Mouse (Mus musculus) brown adipose tissue, adult 24 weeks (tissue): ENCODE results near the gene Prpf40a. TPM values are rescaled to one million over a fixed set of nuclear protein-coding genes. Genes with fewer than 3 reads are reported as not detected.

ENCODE experiments used
- H3K27ac ChIP-seq: fragments of 200-500 bp; replicated peaks from 2 replicates; pipeline ENCODE4 v1.5.1; 2012; ENCODE audit warnings: low read depth, mild to moderate bottlenecking, low read length
- H3K4me1 ChIP-seq: fragments of 200-500 bp; 2 replicates; pipeline ENCODE4 v1.6.1; 2012; ENCODE audit warnings: low read length, mixed read lengths; ENCODE audit not compliant: control insufficient read depth, insufficient read depth, insufficient read length
- H3K4me3 ChIP-seq: fragments of 200-500 bp; 2 replicates; pipeline ENCODE4 v1.5.1; 2012; ENCODE audit warnings: low read depth, mild to moderate bottlenecking, low read length, moderate library complexity; ENCODE audit not compliant: insufficient read depth
- polyA plus RNA-seq: library from polyadenylated mRNA; stranded (reverse); fragments of >200 nt; gene quantifications from 2 replicates; pipeline ENCODE4 v1.2.4, GENCODE M21; 2012; ENCODE audit not compliant: missing spikeins, insufficient read depth, insufficient read length

Prpf40a gene
- polyA plus RNA-seq, 1 experiment: 52.2 TPM

GRCm38 (mm10) chr2:53146852-53147251 is 44.2 kb downstream of the Prpf40a start:
- no peak overlapping the region for H3K4me3 ChIP-seq

GRCm38 (mm10) chr2:53131567-53131966 is 59.5 kb downstream of the Prpf40a start:
- no peaks in the 10 kb centered on the region for H3K4me1 ChIP-seq
- no peak overlapping the region for H3K27ac ChIP-seq
- H3K4me3 ChIP-seq: no peak overlapping the region

More at GRCm38 (mm10) chr2:53146852-53147251, 44.2 kb downstream of the Prpf40a start:
- no peak overlapping the region for H3K27ac ChIP-seq
- no peaks in the 10 kb centered on the region for H3K4me1 ChIP-seq

- Histone ChIP-seq H3K4me1 (no peaks in the 10 kb centered on the region), H3K4me3 (no peak overlapping the region), H3K27ac (no peak overlapping the region)
Measured at GRCm38 (mm10) chr2:53129070-53129469, 62.0 kb downstream of the Prpf40a start.

- Histone ChIP-seq H3K4me1 (peaks cover 4% of the 10 kb centered on the region; the same call in 1 of the 2 replicates), H3K4me3 (no peak overlapping the region), H3K27ac (no peak overlapping the region)
Measured at GRCm38 (mm10) chr2:53125998-53126397, 65.1 kb downstream of the Prpf40a start.

GRCm38 (mm10) chr2:53121797-53122196 is 69.3 kb downstream of the Prpf40a start:
- Histone ChIP-seq H3K27ac (no peak overlapping the region), H3K4me3 (no peak overlapping the region), H3K4me1 (peaks cover 4% of the 10 kb centered on the region; the same call in 1 of the 2 replicates)

- Histone ChIP-seq H3K27ac (no peak overlapping the region), H3K4me1 (no peaks in the 10 kb centered on the region), H3K4me3 (no peak overlapping the region)
Measured at GRCm38 (mm10) chr2:53108547-53108946, 82.5 kb downstream of the Prpf40a start.

- Histone ChIP-seq H3K4me3 (no peak overlapping the region), H3K27ac (no peak overlapping the region)
Measured at GRCm38 (mm10) chr2:53106472-53106871, 84.6 kb downstream of the Prpf40a start.

DNA sequence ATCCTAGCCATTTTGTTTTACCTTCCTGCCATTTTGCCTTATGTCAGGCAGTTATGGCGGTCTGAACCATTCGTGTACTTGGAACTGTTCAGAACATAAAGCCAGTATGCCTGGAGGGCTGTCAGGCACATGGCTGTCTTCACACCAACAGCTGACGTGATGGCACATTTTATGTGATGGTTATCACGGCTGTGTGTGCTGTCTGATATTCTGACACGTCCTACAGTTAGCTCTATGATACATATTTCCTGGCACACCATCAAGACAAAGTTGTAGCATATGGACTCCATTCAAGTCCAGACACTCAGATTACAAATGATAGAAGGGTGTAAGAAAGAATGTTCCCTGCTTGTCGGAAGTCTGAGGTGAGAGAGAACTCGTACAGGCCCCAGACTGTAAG is 85.0 kb downstream of the Prpf40a start:
- Histone ChIP-seq H3K27ac (no peak overlapping the region), H3K4me3 (no peak overlapping the region), H3K4me1 (no peaks in the 10 kb centered on the region)

More at GRCm38 (mm10) chr2:53106472-53106871, 84.6 kb downstream of the Prpf40a start:
- no peaks in the 10 kb centered on the region for H3K4me1 ChIP-seq

- Histone ChIP-seq H3K27ac (no peak overlapping the region), H3K4me3 (no peak overlapping the region), H3K4me1 (no peaks in the 10 kb centered on the region)
Measured at GRCm38 (mm10) chr2:53105408-53105807, 85.7 kb downstream of the Prpf40a start.

DNA sequence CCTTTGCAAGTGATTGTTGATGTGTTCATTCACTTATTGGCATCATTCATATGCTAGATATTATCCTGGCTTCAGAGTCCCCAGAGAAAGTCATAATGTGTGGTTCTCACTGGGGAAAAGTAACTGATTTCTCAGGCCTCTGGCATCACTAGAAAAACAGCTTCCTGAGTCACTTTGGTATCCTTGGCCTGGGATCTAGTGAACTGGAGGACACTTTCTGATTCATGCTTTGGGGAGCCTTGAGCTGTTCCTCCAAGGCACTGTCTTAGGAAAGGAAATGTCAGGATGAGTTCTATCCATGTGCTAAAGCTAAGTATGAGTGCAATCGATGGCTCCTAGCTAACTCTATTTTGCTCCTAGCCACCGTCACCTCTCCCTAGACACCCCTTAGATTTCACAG is 88.2 kb downstream of the Prpf40a start:
- H3K27ac ChIP-seq: no peak overlapping the region
- no peaks in the 10 kb centered on the region for H3K4me1 ChIP-seq

GRCm38 (mm10) chr2:53101885-53102740 is 89.0 kb downstream of the Prpf40a start:
- H3K27ac ChIP-seq: no peak overlapping the region
- no peaks in the 10 kb centered on the region for H3K4me1 ChIP-seq
- H3K4me3 ChIP-seq: no peak overlapping the region

More for the DNA sequence above, 88.2 kb downstream of the Prpf40a start:
- no peak overlapping the region for H3K4me3 ChIP-seq

GRCm38 (mm10) chr2:53100093-53100492 is 91.0 kb downstream of the Prpf40a start:
- H3K27ac ChIP-seq: no peak overlapping the region
- H3K4me3 ChIP-seq: no peak overlapping the region
- H3K4me1 ChIP-seq: no peaks in the 10 kb centered on the region

- no peak overlapping the region for H3K27ac ChIP-seq
- no peaks in the 10 kb centered on the region for H3K4me1 ChIP-seq
Measured at GRCm38 (mm10) chr2:53095489-53095888, 95.6 kb downstream of the Prpf40a start.

GRCm38 (mm10) chr2:53095031-53095430 is 96.1 kb downstream of the Prpf40a start:
- Histone ChIP-seq H3K27ac (no peak overlapping the region), H3K4me3 (no peak overlapping the region), H3K4me1 (no peaks in the 10 kb centered on the region)

More at GRCm38 (mm10) chr2:53095489-53095888, 95.6 kb downstream of the Prpf40a start:
- no peak overlapping the region for H3K4me3 ChIP-seq

GRCm38 (mm10) chr2:53088744-53089143 is 102.3 kb downstream of the Prpf40a start:
- Histone ChIP-seq H3K4me1 (no peaks in the 10 kb centered on the region), H3K4me3 (no peak overlapping the region), H3K27ac (no peak overlapping the region)
